10 mouse cellular contexts compared by ENCODE assay signal in the genomic region with DNA sequence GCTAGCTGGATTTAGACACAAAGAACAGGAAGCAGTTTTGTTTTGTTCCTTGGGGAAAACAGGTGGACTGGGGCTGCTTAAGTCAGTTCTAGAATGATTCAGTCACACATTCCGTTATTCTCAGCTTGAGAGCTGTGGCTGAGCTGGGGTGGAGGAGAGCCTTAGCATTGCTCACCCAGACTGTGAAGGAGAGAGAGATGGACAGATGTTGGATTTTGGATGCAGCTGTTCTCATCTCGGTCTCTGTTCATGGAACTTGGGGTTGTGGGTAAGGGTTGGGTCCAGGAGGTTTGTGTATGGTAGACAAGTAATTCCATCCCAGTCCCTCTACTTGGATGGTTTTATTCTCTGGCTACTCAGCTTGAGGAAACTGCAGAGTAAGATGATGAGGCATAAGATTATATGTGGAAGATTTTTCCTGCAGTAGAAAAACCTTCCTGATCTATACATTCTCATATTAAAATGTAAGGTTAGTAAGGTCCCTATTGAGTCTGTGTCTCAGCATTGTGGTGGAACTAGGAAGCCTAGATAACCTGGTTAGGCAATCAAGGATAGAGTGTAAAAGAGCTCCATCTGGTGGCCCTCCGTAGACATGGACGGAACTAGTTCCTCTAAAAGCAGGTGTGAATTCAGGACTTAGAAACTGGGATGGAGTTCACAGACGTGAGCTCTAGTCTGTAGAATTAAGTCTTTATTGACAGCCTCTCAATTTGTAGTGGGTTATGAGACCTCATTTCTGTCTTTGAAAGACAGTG. TPM values are rescaled to one million over a fixed set of nuclear protein-coding genes. Genes with fewer than 3 reads are reported as not detected.
A peak's percentile ranks its signal among the peaks of the same experiment; 100 is the strongest.
DNase-seq lines count a peak whose midpoint lies in the region; ATAC-seq and TF ChIP-seq lines count a peak whose summit lies in the region.
"Had no signal": no experiment of that assay in that cellular context is flagged by ENCODE, and none has a peak within 500 bp of the region (broad histone marks: within the 10 kb centered on the region; RNA-seq: fewer than 3 reads in every experiment).

No protein-coding gene starts in this region.

- H3K4me1 ChIP-seq in kidney, postnatal 0 days (replicated peaks; ENCODE audit: insufficient read depth, low read length), result no peaks in the 10 kb centered on the region
- no peaks in the 10 kb centered on the region for H3K4me1 ChIP-seq in kidney, embryonic 15.5 days
- H3K4me1 ChIP-seq: limb, embryonic 15.5 days had no signal

- peaks cover 41% of the 10 kb centered on the region for H3K36me3 ChIP-seq in kidney, postnatal 0 days (ENCODE audit: insufficient read depth, low read length)
- peaks cover 87% of the 10 kb centered on the region for H3K36me3 ChIP-seq in kidney, embryonic 15.5 days

- WGBS in kidney, postnatal 0 days, result 69% methylated on average over 5 of the region's 5 CpGs
- WGBS in kidney, embryonic 15.5 days, result 72% methylated on average over 5 of the region's 5 CpGs

- no peak overlapping the region for H3K4me2 ChIP-seq in kidney, postnatal 0 days (ENCODE audit: low read length)
- no peak overlapping the region for H3K4me2 ChIP-seq in kidney, embryonic 15.5 days
- H3K4me2 ChIP-seq: embryonic facial prominence, embryonic 13.5 days; limb, embryonic 15.5 days had no signal

- H3K4me3 ChIP-seq in kidney, postnatal 0 days (replicated peaks; ENCODE audit: low read depth, low read length), result no peak overlapping the region
- no peak overlapping the region for H3K4me3 ChIP-seq in kidney, embryonic 15.5 days (replicated peaks)
- H3K4me3 ChIP-seq: embryonic facial prominence, embryonic 13.5 days; limb, embryonic 15.5 days had no signal

- no peaks in the 10 kb centered on the region for H3K27me3 ChIP-seq in kidney, postnatal 0 days (ENCODE audit: insufficient read depth, low read length)
- H3K27me3 ChIP-seq in kidney, embryonic 15.5 days, result no peaks in the 10 kb centered on the region
- H3K27me3 ChIP-seq: embryonic facial prominence, embryonic 13.5 days; limb, embryonic 15.5 days had no signal

- H3K27ac ChIP-seq in kidney, postnatal 0 days, result no peak overlapping the region
- no peak overlapping the region for H3K27ac ChIP-seq in kidney, embryonic 15.5 days
- H3K27ac ChIP-seq: embryonic facial prominence, embryonic 13.5 days; limb, embryonic 15.5 days had no signal

- no peaks in the 10 kb centered on the region for H3K9me3 ChIP-seq in kidney, postnatal 0 days (replicated peaks; ENCODE audit: low read length)
- no peaks in the 10 kb centered on the region for H3K9me3 ChIP-seq in kidney, embryonic 15.5 days (replicated peaks)
- H3K9me3 ChIP-seq: embryonic facial prominence, embryonic 13.5 days; limb, embryonic 15.5 days had no signal

- DNase-seq in kidney, postnatal 0 days (ENCODE audit: low spot score), result peak; percentile 65
- peak; percentile 58 for DNase-seq in ES-CJ7 (ENCODE audit: low read depth, low spot score)
- DNase-seq in brain, adult 2 months (ENCODE audit: low read depth, low spot score), result peak; percentile 60
- peak; percentile 33 for DNase-seq in lung, postnatal 14 days
- no peak for DNase-seq in layer of hippocampus, adult 9-10 months (ENCODE audit: low spot score)
- DNase-seq in gastrocnemius, postnatal 14 days, result no peak
- DNase-seq in spleen, adult 12 weeks (ENCODE audit: low spot score), result no peak

- ATAC-seq in kidney, postnatal 0 days (replicated peaks; ENCODE audit: low FRiP score, low read depth), result no peak
- ATAC-seq in kidney, embryonic 15.5 days (replicated peaks; ENCODE audit: low FRiP score), result no peak

- H3K9ac ChIP-seq in kidney, postnatal 0 days (ENCODE audit: low read depth, low read length), result no peak overlapping the region
- H3K9ac ChIP-seq in kidney, embryonic 15.5 days, result no peak overlapping the region
- H3K9ac ChIP-seq: embryonic facial prominence, embryonic 13.5 days; limb, embryonic 15.5 days had no signal

- TF ChIP-seq CTCF in kidney, postnatal 0 days (IDR thresholded peaks at IDR 0.05; ENCODE audit: low read depth), result peak; percentile 73

- intact Hi-C loops in gastrocnemius, postnatal 14 days (cut with DNase I; ENCODE audit: low total_unique reads), result no loop called here

RNA-seq across cellular contexts. Expression of a gene that starts 7.0 kb away (rescaled TPM):
- 85.5 and 92.3 TPM in 2 replicates for polyA plus RNA-seq in kidney, postnatal 0 days (2015; fragmentation: Nextera tagmentation; extraction: Ambion mirVana)
- polyA plus RNA-seq in kidney, embryonic 15.5 days (2015; fragmentation: Nextera tagmentation; extraction: Ambion mirVana), result 66.3 and 70.0 TPM in 2 replicates
- 10 to 100 TPM; 10.7 to 12.3 TPM for total RNA-seq in gastrocnemius, postnatal 14 days (2021)

RNA-seq across cellular contexts. Expression of a gene that starts 12.5 kb away (rescaled TPM):
- 138 and 151 TPM in 2 replicates for polyA plus RNA-seq in kidney, postnatal 0 days (2015; fragmentation: Nextera tagmentation; extraction: Ambion mirVana)
- 165 and 174 TPM in 2 replicates for polyA plus RNA-seq in kidney, embryonic 15.5 days (2015; fragmentation: Nextera tagmentation; extraction: Ambion mirVana)
- total RNA-seq in gastrocnemius, postnatal 14 days (2021), result 10 to 100 TPM; 72.1 to 73.9 TPM

Comparison
In these comparisons a context has a peak if more than half of its experiments do, and no peak if none do; other contexts are left out.
1. DNase-seq: peak in kidney, postnatal 0 days (single experiment), ES-CJ7 (single experiment), brain, adult 2 months (single experiment) and lung, postnatal 14 days (single experiment); none in layer of hippocampus, adult 9-10 months (single experiment), gastrocnemius, postnatal 14 days (single experiment) and spleen, adult 12 weeks (single experiment).